Mouse (Mus musculus) layer of hippocampus, adult 18-20 months (tissue): ENCODE measurements around the gene Tmem120b. TPM values are rescaled to one million over a fixed set of nuclear protein-coding genes. Genes with fewer than 3 reads are reported as not detected.
A peak's percentile ranks its signal among the peaks of the same experiment; 100 is the strongest.

Experiments
- DNase-seq, 2 experiments: peaks; one replicate each; pipeline ENCODE4 v3.0.0; 2022; ENCODE audit warnings: low spot score in 2 of 2
- long read RNA-seq: library from polyadenylated mRNA; stranded (forward); transcript quantifications from one replicate; pipeline ENCODE4 v2.0.0, GENCODE M21; 2021
- total RNA-seq, 2 experiments: library from RNA; stranded (reverse); gene quantifications; 2 replicates each; pipeline ENCODE4 v1.2.3; 2021

The Tmem120b gene
- 10 to 100 TPM; 16.4 to 17.6 TPM for total RNA-seq
- long read RNA-seq, transcript Tmem120b-201 (12 exons, 2,164 nt) = major isoform, 12 of 20 reads
- long read RNA-seq, partial matches to known transcripts = 0 of 20 reads
- long read RNA-seq, other reads (novel, unspliced or antisense) = 8 of 20 reads

DNA sequence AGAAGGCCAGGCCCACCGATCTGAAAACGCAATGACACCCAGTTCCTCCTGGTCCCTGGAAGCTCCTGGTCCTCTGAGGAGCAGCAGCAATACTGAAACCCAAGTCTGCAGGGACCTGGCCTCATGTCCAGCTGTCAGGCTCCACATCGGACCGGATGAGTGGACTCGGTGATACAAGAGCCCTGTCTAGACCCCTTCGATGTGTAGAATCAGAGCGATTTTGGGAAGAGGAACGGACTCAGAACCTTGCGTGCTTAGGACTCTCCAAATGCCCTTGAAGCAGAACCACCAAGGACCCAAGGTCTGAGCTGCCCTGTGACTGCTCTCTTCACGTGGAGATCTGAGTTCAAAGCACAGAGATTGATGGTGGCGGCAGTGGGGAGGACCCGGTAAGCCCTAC, at the start of gene Tmem120b:
TSS of gene Tmem120b (plus strand) at position 301 of the 400 bp plus-strand sequence.
- DNase-seq = no peak

DNA sequence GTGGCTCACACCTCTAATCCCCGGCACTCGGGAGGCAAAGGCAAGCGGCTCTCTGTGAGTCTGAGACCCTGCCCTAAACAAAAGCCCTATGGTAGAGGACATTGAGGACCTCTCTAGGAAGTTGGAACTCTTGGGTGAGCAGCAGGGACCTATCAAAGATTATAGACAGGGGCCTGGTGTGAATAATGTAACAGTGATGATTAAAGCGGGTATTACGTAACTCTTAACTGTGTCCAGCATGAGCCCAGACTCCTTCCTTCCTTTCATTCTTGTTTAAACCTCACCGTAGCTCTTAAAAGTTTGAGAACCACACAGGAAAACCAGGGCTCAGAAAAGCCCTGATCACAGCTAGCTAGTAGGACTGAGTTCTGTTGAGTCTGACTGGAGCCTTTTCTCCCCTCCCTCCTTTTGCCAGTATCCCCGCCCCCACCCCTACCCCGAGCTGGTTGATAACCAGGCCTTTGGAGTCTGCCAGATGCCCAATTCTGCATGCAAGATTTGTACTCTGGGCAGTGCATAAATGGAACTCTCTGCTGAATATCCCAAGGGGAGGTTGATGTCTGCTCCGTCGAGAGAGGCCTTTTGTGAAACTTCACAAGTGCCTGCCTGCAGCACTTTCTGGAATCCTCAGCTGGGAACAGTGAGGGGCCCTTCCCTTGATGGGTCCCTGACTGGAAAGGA, 48.7 kb upstream of the Tmem120b start:
- DNase-seq = no peak

DNA sequence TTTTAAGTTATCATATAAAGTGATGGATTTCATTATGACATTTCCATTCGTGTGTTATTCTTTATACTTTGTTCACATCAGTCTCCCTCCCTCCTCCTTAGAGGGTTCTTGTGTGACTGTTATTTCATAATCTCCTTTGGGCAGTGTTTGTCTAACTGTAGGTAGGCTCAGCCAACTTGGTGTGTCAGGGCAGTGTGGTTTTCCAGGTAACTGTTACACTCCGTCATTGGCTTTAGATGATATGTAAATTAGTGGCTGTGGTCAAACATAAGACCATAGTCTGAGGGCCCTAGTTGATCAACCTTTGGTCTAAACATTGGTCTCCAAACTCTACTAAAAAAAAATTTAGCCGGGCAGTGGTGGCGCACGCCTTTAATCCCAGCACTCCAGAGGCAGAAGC, 47.8 kb upstream of the Tmem120b start:
- DNase-seq = no peak

DNA sequence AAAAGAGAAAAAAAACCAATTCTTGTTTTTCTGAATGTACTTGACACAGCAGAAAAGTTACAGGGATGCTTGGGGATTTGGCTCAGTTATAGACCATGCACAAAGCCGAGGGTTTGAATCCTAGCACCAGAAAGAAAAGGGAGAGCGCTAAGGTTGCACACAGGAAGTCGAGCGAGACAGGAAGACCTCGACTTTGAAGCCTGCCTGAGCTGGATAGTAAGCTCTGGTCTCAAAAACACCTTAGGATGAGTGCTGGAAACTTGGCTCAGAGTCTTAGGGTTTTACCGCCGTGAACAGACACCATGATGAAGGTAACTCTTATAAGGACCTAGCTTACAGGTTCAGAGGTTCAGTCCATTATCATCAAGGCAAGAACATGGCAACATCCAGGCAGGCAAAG, 46.8 kb upstream of the Tmem120b start:
- no peak for DNase-seq

DNA sequence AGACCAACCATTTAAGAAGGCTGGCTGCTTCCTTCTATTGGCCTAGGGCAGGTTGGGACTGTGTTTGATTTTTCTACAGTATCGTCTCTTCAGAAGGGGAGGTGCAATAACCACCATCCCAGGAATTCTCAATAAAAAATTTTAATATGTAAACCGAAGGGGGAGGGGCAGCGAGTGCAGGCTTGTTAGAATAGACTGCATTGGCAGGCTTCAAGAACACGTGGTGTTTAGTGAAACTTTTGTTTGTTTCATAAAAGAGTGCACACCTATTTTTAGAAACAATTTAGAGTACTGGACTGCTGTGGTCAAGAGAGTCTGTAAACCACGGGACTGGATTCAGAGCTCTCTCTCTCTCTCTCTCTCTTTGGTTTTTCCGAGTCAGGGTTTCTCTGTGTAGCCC, 45.2 kb upstream of the Tmem120b start:
- DNase-seq = no peak

DNA sequence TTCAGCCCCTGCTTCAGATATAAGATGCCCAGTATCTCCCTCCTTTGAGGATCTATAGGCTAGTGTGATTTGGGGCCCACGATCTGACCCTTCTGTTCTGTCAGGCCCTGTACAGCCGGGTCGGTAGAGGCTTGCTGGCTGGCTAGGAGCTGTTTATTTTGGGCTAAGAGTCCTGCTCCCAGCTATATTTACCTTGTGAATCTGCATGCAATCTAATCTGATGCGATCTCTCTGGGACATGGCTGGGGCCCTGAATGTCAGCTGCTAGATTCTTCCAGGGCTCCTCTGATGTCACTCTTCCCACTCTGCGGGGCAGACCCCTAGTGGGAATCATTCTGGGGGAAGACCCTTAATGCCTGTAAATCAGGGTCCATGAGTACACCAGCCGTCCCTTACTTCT, 43.9 kb upstream of the Tmem120b start:
- DNase-seq = no peak

DNA sequence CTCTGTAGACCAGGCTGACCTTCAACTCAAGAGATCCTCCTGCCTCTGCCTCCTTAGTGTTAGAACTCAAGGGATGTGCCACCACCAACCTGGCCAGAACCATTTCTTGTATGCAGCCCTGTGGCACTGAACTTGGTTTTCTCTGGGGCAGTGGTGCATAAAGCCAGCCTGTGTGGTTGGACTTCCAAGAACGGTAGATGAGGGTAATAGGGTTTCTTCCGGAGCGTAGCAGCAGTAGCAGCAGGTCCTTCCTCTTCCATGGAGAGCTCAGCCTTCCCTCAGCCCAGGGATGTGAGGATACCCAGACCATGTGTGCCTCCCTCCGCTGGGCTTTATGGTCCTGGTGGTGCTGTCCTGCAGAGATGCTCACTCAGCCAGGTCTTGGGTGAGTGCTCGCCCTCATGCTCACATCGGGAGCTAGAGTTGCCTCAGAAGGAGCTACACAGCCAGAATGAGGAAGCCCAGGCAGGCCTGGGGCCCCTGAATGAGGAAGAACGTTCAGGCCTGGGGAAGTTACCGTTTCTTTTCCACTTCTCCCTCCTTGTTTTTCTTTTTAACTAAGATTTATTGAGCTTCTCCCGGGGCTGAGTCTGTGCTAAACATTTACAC, 43.1 kb upstream of the Tmem120b start:
- DNase-seq = no peak

DNA sequence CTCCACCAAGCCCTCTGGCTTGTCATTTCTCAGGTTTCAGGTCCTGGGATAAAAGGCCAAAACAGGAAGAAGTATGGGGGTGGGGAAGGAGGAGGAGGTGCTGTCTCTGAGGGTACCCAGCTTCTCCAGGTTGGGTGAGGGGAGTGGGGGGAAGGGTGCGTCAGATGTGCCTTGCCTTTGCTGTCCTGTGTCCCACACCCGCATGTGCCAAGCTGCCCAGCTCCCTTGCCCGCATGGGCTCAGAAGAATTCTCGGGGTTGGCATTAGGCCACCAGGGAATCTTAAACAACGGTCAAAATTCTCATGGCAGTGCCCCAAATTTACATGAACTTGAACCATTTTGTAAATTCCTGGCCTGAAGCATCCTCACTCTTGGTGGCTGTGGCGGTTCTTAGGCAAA, 41.8 kb upstream of the Tmem120b start:
- DNase-seq = no peak

DNA sequence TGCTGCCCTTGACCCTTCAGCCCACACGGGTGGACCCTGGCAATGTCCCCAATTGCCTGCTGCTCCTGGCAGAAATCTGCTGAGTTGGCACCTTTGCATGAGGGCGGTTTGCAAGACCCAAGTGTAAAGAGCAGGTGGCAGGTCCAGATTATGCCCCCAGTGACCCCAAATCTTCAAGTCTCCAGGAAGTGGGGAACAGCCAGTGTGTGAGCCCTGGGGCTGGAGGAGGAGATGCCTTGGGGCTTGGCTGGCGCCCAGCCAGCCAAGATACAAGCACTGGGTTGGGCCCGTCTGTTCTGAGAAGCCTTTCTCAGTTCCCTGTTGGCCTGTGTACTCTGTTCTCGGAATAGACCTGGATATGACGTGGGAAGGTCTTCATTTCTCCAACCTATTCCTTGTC, 40.8 kb upstream of the Tmem120b start:
- DNase-seq = no peak

DNA sequence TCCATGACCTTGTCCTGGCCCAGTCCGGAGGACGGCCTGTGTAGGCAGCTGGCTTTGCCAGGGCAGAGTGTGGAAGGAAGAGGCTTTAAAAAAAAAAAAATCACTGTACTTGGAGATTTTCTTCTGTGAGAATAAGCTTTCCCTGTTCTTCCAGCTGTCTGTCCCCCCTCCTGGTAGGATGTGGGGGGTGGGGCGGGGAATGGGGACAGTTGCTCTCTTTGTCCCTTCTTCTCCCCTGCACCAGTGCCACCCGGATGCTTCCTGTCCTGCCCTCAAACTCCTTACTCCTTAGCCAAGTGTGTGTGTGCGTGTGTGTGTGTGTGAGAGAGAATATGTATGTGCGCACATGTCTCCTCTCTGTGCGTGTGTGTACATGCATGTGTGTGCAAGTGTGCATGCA, 38.5 kb upstream of the Tmem120b start:
- DNase-seq = no peak

DNA sequence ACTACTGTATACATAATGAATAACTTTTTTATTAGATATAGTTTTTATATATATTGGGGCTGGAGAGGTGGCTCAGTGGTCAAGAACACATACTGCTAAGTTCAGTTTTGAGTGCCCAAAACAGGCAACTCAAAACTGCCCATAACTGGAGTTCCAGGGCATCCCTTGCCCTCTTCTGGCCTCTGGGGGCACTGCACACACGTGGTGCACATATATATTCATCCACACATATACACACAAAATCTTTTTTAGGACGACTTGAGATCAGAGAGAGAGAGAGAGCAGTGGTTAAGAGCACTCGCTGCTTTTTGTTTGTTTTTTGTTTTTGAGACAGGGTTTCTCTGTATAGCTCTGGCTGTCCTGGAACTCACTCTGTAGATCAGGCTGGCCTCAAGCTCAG, 36.9 kb upstream of the Tmem120b start:
- no peak for DNase-seq

DNA sequence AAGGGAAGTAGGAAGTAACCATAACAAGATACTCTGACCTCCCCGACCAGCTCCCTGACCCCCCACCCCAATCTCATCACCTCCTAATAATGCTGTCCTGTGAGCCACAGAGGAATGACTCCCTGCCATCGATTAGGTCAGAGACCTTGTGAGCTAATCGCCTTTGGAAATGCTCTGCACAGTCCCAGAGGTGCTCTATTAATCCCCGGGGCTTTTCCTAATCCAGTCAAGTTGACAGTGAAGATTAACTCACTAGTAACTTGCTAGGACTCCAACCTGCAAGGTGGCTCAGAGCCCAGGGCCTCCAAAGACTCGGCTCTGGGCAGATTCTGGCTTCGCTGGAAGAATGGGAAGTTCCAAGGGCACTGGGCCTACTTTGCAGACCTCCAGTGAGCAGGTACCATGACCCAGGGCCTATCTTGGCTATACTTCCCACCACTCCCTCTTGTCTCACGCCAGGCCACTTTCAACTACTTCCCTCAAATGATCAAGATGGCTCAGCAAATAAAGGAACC, 34.5 kb upstream of the Tmem120b start:
- no peak for DNase-seq

DNA sequence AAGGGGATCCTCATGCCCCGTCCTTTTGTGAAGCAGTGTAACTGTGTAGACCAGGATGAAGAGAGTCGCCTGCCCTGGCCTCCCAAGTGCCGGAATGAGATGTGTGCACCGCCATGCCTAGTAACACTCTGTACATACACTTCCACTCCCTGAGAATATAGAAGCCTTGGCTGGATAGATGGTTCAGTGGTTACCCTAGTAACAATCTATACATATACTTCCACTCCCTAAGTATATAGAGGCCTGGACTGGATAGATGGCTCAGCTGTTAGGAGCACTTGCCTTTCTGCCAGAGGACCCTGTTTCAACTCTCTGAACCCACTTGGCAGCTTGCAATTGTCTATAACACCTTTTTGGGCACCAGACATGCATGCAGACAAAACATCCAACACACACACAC, 33.1 kb upstream of the Tmem120b start:
- DNase-seq = no peak

DNA sequence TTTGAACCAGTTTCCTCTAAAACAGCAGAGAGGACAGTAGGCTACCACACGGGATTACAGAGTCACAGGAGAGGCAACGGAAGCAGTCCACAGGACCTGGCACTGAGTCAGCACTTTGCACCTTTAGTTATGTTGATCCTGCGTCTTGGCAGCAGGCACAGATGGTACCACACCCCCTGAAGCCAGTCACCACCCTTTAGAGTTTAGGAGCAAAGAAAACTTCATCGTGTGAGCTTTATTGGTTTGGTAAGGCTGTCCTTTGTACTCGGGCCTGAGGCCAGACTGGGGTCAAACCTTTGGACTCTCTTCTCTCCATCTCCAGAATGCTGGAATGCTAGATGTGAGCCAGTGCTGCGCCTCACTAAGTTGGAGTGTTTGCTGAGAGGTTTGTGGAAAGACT, 32.7 kb upstream of the Tmem120b start:
- no peak for DNase-seq

DNA sequence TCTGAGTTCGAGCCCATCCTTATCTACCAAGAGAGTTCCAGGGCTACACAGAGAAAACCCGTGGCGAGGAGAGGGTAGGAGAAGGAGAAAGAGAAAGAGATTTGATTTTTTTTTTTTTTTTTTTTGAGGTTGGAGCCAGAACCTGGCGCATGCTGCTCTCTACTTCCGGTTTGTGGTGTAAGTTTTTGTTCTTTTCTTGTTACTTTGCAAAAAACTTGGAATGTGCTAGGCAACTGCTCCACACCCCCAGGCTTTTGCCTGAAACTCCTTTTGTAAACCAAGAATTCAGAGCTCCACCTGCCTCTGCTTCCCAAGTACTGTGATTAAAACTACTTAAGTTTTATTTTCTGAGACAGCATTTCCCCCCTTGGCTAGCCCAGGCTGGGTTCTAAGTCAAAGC, 30.1 kb upstream of the Tmem120b start:
- DNase-seq = no peak

DNA sequence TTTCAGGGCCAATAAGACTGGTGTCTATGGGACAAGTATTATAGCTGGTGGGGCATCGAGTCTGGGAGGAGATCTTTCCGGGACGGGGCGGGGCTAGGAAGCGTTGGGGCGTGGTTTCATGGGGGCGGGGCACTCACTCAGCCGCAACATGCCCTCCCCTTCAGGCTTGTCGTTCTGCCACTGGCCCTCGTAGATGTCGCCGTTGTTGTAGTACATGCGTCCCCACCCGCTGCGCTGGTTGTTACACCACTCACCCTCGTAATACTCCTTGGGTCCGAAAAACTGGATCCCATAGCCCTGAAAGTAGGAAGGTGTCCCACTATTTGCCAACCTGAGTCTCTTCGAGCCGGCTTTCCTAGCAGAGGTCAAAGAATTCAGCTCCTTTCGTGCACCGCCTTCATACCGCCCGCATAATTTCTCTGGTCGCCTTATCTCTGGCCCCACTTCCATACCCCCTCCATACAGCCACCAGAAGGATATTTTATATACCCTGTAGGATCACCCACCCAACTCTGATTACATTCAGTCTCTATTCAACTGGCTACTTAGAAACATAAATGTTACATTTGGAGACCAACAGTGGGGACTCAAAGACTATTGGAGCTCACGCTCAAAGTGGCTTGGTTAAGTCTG, 29.0 kb upstream of the Tmem120b start:
- no peak for DNase-seq

DNA sequence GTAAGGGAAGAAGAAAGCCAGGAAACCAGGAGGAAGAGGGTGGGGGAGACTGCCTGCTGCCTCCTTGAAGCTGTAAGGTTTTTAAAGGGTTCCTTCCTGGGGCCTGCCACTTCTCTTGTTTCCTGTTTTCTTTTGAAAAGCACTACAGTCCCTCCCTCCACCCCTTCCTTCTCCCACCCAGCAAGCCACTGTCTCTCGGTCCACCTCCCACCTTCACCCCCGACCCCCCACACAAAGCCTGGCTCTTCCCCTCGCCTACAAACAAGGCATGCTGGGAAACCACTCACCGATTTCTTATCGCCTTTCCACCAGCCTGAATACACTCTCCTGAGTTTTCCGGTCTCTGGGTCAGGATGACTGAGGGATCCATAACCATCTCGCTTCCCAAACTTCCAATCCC, 27.4 kb upstream of the Tmem120b start:
- no peak for DNase-seq

DNA sequence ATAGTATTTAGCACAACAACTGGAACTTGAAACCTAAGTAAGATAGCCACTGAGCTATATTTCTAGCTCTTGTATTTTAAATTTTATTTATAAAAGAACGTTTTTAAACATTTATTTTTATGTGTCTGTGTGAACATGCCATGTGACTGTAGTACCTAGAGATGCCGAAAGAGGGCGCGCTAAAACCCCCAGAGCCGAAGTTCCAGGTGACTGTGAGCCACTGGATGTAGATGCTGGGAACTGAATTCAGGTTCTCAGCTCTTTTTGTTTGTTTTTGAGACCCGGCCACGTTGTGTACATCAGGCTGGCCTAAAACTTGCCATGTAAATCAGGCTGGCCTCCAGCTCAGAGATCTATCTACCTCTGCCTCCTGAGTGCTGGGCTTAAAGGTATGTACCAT, 24.4 kb upstream of the Tmem120b start:
- DNase-seq = no peak

DNA sequence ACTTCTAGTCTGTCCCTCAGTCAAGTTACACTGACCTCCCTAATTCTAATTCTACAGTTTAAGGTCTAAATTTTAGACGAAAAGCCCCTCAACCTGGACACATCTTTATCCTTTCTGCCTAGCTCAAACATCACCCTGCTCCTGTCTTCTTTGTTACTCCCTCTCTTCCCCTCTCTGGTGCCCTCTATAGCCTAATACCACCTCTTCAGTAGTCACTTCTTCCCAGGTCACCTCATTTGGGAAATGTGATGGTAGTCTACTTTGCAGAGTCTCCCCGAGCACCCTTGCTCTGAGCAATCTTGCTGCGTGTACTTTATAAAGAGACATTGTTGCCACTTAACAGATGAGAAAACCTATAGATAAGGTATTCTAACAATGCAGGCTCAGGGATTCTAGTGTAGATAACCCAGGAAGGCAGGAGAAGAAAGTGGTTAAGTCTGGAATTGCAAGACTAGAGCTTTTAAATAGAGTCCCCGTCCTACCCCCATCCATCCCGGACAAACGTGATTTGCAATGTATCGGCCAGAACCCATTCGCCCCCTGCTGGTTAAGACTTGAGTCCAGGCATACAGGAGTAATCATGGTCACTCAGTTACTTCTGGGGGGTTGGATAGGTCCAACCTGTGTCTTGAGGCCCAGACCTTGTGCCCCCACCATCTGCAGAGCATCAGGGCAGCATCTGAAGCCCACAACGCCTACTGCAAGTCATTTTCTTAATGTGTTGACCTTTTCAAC, 22.5 kb upstream of the Tmem120b start:
- peak in 1 of 2 experiments; percentile 61 for DNase-seq

DNA sequence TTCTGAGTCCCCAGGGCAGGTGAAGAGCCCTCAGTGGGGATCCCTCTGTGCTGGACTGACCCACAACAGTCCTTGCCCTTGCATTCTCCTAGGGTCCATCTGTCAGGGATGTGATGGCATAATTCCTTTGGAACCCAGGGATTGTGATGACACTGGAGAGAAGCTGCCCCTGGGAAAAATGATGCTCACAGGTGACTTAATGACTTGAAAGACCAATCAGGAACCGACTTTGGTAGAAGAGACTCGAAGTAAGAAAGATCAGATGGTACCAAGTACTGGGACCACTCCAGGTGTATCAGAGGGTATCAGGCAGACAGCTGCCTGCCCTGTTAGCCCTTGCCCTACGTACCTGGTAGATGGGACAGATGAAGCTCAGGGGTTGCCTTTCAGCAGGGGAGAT, 21.3 kb upstream of the Tmem120b start, which contains the start of gene Morn3:
TSS of gene Morn3 (minus strand) at position 101 of the 400 bp plus-strand sequence.
- DNase-seq = no peak

DNA sequence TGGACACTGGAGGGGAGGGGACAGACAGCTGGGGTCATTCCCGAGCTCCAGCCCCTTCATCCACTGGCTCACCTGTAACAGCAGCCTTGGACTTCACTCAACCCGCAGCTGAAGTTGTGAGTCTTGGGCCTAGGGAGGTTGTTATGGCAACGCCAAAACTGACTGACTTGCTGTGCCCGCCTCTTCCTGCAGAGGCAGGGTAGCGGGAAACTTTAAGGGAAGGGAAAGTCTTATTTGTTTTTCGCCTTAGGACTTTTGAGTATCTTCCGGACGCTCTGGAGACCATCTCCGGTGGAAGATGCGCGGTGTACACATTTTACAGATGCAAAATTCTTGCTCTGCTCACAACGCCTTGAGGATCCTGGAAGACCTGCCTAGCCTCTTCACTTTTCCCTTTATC, 18.9 kb upstream of the Tmem120b start:
- no peak for DNase-seq

DNA sequence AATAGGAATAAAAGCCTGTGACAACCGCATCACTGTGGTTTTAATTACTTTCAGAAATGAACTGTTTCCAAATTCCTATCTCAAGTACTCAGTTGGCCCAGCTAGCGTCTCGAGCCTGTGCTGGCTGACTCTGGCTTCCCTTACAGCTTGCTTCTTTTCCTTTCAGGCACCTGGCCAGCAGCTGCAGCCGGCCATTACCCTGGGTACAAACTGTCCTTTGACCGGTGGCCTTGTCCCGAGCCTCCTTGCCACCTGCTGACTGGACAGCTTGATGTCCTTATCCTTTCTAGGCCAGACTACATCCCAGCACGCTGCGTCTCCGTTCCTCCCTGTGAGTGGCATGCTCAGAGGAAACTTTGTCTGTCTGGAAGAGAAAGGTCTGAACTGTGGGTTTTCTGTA, 17.3 kb upstream of the Tmem120b start:
- no peak for DNase-seq
